Mouse (Mus musculus) erythroblast, embryonic 14.5 days (primary cell): ENCODE measurements around the gene Hlcs.

Experiments
- GATA1 ChIP-seq: IDR thresholded peaks from 2 replicates; pipeline ENCODE4 v1.6.1; 2012; ENCODE audit warnings: low read length, inconsistent platforms, mixed read lengths
- TAL1 ChIP-seq: IDR thresholded peaks from 3 replicates; pipeline ENCODE4 v1.6.1; 2012; ENCODE audit warnings: low read length, inconsistent platforms, mixed read lengths

DNA sequence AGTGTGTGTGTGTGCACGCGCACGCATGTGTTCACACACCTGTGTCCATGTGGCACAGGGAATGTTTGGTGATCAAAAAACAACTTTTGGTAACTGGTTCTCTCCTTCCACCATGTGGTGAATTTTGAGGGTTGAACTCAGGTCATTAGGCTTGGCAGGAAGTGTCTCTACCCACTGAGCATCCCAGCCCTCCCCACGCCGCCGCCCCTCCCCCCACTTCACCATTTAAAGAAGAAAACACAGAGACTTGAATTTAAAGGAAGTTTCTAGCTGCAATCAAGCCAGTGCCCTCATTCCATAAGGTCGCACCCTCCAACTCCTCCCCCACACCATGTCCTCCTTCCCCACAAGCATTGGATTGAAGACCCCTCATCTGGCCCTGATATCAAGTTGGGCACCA is 74.2 kb downstream of the Hlcs start:
- TF ChIP-seq GATA1 (no peak), TAL1 (no peak)
